Comparison of ENCODE assay signal across 11 mouse cellular contexts in genomic region chr12:53862281-53862680, GRCm38 (mm10).
"Had no signal": no experiment of that assay in that cellular context is flagged by ENCODE, and none has a peak within 500 bp of the region (broad histone marks: within the 10 kb centered on the region; RNA-seq: fewer than 3 reads in every experiment).

No protein-coding gene starts in this region.

- H3K27ac ChIP-seq: left cerebral cortex, adult 2 months; liver, embryonic 13.5 days; midbrain, embryonic 13.5 days; neural tube, embryonic 12.5 days; stomach, postnatal 0 days had no signal

- ATAC-seq: liver, postnatal 0 days; midbrain, embryonic 13.5 days had no signal

- H3K4me1 ChIP-seq: liver, embryonic 13.5 days had no signal

- DNase-seq: kidney, adult 8-10 months; kidney, postnatal 25 days; liver; liver, embryonic 13.5 days; liver, postnatal 0 days; thymus, postnatal 4 days had no signal

- H3K4me3 ChIP-seq: left cerebral cortex, adult 2 months; liver, embryonic 13.5 days; midbrain, embryonic 13.5 days; myocyte; neural tube, embryonic 12.5 days had no signal

- H3K36me3 ChIP-seq: liver, embryonic 13.5 days; midbrain, embryonic 13.5 days; neural tube, embryonic 12.5 days had no signal

- H3K4me2 ChIP-seq: liver, embryonic 13.5 days; midbrain, embryonic 13.5 days; neural tube, embryonic 12.5 days had no signal

- H3K9ac ChIP-seq: liver, embryonic 13.5 days; liver, postnatal 0 days; midbrain, embryonic 13.5 days; neural tube, embryonic 12.5 days had no signal

- H3K9me3 ChIP-seq: liver, embryonic 13.5 days; midbrain, embryonic 13.5 days; neural tube, embryonic 12.5 days had no signal

- H3K27me3 ChIP-seq: midbrain, embryonic 13.5 days; neural tube, embryonic 12.5 days had no signal
